Mouse (Mus musculus) ES-Bruce4 (cell line): ENCODE measurements at regions not wholly inside any gene's neighbourhood (a gene's known extent, or its start where the extent isn't known, plus 50 kb on each side); places are given as distances from the start of the nearest gene placed in this dataset.

Experiments used
- CTCF ChIP-seq: IDR thresholded peaks from one replicate; pipeline ENCODE4 v1.8.1; 2011; ENCODE audit warnings: low read depth, low read length
- POLR2A ChIP-seq: IDR thresholded peaks from one replicate; pipeline ENCODE4 v1.8.1; 2011; ENCODE audit warnings: low read length; ENCODE audit not compliant: insufficient read depth

GRCm38 (mm10) chr2:166386817-166387216 lies 231.4 kb upstream of the Sulf2 start:
- no peak for TF ChIP-seq POLR2A
- TF ChIP-seq CTCF = no peak
